Mouse (Mus musculus) cerebellum, adult 11-12 months (tissue): ENCODE data around the gene Ccdc32.
A peak's percentile ranks its signal among the peaks of the same experiment; 100 is the strongest.
"Not testable (repeated sequence)": the region's sequence is repeated elsewhere in the genome, so short reads cannot be mapped to it uniquely, and the experiment has no call there.

Experiments used
- DNase-seq: peaks from one replicate; pipeline ENCODE4 v3.0.0; 2022

Gene Ccdc32

GRCm38 (mm10) chr2:119028941-119029551, at the start of gene Ccdc32:
Gene Ccdc32 (minus strand): TSS chr2:119029393.
- peak; percentile 93 for DNase-seq

- no peak for DNase-seq
Measured at GRCm38 (mm10) chr2:119072397-119072796, 43.2 kb upstream of the Ccdc32 start.

DNA sequence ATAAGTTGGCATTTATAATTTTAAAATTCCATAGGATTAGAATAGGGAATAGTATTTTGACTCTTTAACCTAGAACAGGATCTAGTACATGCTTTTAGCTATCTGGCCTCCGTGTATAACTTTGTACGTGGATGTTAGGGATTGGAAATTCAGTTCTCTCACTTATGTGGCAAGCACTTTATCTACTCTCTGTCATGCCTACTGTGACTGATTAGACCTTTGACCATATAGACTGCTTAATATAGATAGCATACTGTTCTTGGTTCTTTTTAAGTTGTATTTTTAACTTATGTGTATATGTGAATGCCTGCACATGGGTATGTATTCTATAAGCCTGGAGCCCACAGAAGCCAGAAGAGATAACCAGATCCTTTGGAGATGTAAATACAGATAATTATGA, 30.9 kb upstream of the Ccdc32 start:
- no peak for DNase-seq

- no peak for DNase-seq
Measured at GRCm38 (mm10) chr2:119050132-119050650, 21.0 kb upstream of the Ccdc32 start.

DNA sequence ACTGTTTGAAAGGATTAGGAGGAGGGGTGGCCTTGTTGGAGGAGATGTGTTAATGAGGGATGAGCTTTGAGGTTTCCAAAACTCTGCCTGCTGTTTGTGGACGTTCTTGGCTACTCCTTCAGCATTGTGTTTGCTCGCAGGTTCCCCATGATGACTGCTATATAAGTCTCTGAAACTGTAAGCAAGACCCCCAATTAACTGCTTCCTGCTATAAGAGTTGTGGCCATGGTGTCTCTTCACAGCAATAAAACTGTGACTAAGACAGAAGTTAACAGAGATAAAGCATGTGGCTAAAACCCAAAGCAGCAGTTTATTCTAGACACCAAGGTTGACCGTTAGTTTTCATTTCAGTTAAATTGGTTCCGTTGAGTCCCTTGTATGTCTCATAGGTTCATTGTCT, 18.7 kb upstream of the Ccdc32 start:
- DNase-seq: no peak

DNA sequence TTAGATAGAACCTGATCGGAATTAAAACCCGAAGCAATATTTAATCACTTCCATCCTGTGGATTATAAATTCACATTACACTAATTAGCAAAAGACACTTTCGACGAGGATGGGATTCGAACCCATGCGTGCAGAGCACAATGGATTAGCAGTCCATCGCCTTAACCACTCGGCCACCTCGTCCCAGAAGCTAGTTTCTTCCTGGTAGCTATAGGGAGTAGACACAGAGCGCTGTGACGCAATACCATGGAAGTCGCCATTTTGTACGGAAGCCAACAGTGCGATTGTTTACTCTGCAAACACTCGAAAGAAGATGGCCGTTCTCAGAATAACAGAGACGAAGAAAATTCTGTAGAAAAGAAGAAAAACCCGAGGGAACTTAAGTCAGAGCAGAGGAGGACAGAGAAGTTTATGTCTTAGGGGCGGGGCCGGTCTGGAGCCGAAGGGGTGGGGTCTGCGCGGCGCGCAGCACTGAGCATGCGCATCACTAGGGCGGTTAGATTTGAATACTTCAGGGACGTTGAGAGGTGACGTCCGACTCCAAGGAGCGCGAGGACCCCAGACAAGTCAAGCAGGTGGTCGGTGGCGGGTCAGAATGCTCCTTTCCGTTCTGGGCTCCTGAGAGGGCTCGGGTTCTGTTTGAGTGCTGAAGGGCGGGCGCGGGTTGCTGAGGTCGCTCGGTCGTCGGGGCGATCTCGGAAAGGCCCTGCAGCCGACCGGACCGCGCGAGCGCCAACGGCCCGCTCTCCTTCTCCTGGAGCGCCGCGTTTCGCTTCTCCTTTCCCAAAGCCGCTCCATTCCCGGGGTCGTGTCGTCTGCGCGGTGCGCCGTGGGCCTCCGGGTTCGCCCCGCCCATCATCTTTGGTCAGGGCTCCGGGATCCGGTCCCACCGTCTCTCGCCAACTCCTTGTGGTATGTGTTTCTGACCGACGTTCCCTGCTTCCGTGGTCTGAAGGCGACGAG, 17.7 kb upstream of the Ccdc32 start, which contains the start of gene Knl1:
Gene Knl1, plus strand, starts transcription at position 471 of the 963 bp plus-strand sequence.
- DNase-seq: peak; percentile 91

- no peak for DNase-seq
Measured at GRCm38 (mm10) chr2:119045163-119045562, 16.0 kb upstream of the Ccdc32 start.

DNA sequence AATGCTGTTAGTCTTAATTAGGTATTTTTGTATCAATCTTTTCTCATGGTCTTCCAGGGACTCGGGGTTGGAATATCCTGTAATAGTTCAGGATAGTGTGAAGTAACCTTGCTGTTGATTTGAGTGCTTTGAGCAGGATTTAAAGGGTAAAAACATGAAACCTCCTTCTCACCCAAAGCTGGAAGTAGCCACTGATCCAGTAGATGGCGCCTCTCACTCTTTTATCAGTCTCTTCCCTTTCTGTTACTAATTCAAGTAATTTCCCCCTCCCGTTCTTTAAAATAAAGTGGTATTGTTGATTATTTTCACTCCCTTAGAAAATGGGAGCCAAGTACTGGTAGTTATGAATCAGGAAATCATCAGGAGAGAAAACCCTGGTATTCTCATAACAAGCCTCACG, 11.7 kb upstream of the Ccdc32 start:
- no peak for DNase-seq

GRCm38 (mm10) chr2:119035397-119035745, 6.2 kb upstream of the Ccdc32 start:
- no peak for DNase-seq

- DNase-seq: peak; percentile 90
Measured at GRCm38 (mm10) chr2:119034656-119035396, 5.6 kb upstream of the Ccdc32 start, which contains the start of gene Rpusd2. Gene Rpusd2 (plus strand): TSS chr2:119034790.

GRCm38 (mm10) chr2:119032191-119032590, 3.0 kb upstream of the Ccdc32 start:
- no peak for DNase-seq

DNA sequence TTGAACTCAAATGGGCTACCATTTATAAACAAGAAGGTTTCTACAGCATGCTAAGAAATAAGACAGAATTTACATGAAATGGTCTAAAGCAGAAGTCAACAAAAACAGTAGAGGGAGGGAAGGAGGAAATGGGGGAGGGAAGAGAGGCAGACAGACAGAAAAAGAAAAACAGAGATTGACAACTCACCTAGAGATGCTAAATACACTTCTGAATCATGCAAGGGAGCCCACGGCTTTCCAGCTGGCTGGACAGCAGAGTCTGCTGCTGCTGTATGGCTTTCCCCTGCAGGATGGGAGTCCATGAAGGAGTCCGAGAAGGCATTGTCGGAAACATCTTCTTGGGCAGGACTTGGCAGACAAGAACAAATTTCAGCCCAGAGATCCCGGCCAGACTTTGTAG, 2.2 kb downstream of the Ccdc32 start:
- DNase-seq: no peak

- DNase-seq: no peak
Measured at GRCm38 (mm10) chr2:119025239-119025616, 4.0 kb downstream of the Ccdc32 start.

DNA sequence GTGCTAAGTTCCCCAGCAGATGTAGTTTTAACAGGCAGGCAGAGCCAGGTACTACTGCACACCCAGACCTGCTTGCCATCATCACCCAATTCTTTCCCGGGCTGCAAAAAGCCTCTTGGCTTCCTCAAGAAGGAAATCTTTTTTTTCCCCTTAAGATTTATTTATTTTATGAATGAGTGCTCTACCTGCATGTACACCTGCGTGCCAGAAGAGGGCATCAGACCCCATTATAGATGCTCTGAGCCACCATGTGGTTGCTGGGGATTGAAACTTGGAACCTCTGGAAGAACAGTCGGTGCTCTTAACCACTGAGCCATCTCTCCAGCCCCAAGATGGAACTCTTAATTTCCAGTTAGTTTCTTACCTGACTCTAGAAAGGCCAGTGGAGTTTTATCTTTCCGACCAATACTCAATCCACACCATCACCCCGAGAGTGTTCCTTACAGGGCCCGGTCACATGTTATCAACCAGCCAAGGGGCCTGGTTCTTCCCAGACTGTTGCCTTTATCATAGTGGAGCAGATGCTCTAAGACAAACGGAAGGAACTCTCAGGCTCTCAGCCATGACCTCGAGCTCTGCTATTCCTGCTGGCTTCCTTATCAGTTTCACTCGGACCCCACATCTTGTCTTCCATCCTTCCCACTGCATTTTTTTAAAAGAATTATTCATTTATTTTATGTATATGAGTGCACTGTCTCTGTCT, 4.5 kb downstream of the Ccdc32 start:
- DNase-seq: no peak

- DNase-seq: no peak
Measured at GRCm38 (mm10) chr2:119023154-119023660, 6.0 kb downstream of the Ccdc32 start.

- DNase-seq: no peak
Measured at GRCm38 (mm10) chr2:119019538-119019937, 9.7 kb downstream of the Ccdc32 start.

- no peak for DNase-seq
Measured at GRCm38 (mm10) chr2:119019131-119019530, 10.1 kb downstream of the Ccdc32 start.

DNA sequence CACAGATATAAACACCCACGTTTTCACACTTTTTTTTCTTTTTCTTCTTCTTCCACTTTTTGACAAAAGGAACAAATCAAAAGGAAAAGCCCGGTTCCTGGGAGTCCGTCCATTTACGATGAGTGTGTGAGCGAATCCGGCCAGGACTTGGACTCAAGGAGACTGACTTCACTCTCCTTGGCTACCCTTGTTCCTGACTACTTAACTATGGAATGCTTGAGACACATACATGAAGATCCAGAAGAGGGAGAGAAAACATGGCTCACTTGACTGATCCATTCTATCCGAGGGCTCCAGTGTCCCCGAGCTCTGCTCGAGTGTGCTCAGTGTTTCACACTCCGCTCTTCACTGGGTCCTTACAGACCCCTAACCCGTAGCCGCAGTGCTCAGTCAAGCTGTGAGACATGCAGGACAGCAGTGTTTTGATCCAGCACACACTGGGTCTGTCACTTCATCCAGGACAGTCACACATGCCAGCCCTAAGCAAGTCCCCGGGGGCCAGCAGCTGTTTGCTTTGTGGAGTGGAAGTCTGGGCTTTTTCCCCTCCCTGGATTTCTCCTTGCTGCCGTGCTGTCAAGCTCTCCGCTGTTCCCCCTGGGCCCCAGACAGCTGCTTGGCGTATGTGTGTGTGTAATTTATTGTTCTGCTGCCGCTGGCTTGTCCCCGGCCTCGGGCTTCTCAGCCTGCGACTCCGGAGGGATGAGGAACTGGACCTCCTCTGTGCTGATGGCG, 10.6 kb downstream of the Ccdc32 start:
- no peak for DNase-seq

DNA sequence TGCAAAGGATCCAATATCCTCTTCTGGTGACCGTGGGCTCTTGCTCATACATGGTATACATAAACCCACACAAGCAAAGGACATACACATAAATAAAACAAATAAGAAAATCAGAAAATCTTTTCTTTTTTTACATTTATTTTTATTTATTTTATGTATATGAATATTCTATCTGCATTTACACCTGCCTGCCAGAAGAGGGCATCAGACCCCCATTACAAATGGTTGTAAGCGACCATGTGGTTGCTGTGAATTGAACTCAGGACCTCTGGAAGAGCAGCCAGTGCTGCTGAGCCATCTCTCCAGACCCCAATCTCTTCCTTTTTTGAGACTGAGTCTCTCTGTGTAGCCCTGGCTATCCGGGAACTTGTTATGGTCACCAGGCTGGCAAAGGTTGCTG, 11.5 kb downstream of the Ccdc32 start:
- DNase-seq: no peak

DNA sequence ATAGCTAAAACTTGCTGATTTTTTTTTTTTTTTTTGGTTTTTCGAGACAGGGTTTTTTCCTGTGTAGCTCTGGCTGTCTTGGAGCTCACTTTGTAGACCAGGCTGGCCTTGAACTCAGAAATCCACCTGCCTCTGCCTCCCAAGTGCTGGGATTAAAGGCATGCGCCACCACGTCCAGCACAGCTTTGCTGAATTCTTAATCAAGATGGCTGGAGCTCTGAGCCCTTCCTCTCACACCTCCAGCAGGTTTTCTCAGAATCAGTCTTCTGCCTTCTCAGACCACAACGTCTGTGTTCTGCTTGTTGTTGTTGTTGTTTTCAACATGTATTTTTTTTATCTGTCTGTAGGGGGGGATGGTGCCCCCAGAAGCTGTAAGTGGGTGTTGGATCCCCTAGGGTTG, 12.9 kb downstream of the Ccdc32 start:
- not testable (repeated sequence) for DNase-seq

DNA sequence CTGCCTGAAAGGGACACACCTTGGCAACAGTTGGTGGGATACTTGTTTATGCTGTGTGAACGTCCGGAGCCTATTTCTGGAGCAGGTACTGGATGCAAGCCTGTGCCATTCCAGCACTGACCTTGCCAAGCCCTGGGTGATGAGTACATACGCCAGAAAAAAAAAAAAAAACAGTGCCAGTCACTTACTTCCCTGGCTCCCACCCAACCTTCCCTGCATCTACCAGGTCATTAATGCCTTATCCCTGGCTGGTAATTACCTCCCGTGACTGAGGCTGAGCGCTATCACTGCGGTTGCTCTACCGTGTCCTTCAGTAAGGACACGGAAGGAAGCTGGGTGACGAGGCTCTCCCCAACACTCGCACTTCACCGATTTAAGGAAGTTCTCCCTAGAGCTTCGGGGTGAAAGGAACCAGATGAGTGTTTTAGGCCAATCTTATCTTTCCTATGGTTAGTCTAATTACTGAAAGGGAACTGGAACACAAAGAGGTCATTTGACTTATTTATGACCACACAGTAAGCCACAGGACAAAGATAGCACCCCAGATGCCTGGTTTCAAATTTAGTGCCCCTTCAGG, 13.5 kb downstream of the Ccdc32 start:
- DNase-seq: peak; percentile 73
